Mouse (Mus musculus) urinary bladder, postnatal 36 days (tissue): ENCODE data around the gene Umodl1.
A peak's percentile ranks its signal among the peaks of the same experiment; 100 is the strongest.

Experiments
- DNase-seq, 2 experiments: peaks; one replicate each; pipeline ENCODE4 v3.0.0; 2022; ENCODE audit warnings: low spot score in 2 of 2, mixed read lengths in 1 of 2

Umodl1 gene

DNA sequence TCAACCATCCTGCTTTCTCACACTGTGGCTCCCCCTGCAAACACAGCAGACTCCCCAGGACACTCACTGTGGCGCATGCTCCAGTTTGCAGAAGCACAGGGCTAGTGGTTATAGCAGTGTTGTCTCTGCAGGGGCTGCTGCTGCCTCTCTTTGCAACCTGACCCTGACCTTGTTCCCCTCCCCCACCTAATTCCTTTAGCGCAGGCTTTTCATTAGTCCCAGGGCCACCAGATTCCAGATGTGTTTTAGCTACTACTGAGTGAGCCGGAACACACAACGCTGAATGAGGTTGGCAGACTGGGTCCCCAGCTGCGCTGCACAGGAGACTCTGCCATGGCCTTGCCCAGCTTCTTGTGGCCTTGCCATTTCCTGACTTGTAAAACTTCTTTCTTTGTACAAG lies 46.5 kb downstream of the Umodl1 start:
- no peak for DNase-seq

DNA sequence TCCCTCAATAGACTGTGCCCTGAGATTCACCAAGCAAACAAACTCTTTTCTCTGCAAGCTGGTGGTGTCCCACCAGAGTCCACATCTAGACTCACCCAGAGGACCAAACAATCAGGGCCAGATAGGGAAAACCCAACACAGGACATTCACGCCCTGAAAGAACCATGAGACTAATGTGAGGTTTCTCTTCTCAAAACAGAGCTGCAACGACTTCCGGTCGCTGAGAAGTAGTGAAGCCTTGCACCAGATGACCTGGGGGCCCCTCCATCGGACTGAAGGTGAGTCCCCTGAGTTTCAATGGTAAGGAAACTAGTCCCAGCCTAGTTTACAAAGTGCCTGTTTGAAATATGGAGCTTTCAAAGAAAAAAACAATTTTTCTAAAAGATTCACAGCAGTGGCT lies 48.2 kb downstream of the Umodl1 start:
- no peak for DNase-seq

DNA sequence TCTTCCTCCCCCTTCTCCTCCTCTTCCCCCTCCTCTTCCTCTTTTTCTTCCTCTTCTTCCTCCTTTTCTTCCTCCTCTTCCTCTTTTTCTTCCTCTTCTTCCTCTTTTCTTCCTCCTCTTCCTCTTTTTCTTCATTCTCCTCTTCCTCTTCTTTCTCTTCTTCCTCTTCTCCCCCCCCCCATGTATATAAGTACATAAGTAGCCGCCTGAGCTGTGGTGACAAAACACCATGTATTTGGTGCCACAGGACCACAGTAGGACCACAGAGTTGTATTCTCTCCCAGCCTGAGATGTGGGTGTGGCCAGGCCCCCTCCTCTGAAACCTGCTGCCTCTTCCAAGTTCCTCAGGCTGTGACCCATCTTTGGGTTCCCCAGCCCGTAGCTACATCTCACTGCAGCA lies 50.8 kb downstream of the Umodl1 start:
- no peak for DNase-seq

- DNase-seq = no peak
Observed at GRCm38 (mm10) chr17:31007357-31007756, 52.9 kb downstream of the Umodl1 start.

DNA sequence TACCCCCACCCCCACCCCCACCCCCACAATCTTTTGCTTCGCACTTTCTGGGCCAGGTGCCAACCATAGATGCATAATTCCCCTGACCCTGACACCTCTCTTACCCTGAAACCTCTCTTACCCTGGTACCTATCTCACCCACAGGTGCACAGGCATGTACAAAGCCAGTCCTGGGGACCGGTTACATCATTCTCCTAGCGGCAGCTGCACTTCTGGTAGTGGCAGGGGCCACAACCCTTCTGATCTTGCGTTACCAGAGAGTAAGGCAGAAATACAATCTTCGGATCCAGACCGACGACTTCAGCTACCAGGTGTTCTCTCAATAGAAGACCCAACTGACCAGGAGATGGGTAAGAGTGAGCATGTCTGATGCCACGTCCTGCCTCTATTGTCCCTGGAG lies 54.0 kb downstream of the Umodl1 start:
- DNase-seq = no peak

DNA sequence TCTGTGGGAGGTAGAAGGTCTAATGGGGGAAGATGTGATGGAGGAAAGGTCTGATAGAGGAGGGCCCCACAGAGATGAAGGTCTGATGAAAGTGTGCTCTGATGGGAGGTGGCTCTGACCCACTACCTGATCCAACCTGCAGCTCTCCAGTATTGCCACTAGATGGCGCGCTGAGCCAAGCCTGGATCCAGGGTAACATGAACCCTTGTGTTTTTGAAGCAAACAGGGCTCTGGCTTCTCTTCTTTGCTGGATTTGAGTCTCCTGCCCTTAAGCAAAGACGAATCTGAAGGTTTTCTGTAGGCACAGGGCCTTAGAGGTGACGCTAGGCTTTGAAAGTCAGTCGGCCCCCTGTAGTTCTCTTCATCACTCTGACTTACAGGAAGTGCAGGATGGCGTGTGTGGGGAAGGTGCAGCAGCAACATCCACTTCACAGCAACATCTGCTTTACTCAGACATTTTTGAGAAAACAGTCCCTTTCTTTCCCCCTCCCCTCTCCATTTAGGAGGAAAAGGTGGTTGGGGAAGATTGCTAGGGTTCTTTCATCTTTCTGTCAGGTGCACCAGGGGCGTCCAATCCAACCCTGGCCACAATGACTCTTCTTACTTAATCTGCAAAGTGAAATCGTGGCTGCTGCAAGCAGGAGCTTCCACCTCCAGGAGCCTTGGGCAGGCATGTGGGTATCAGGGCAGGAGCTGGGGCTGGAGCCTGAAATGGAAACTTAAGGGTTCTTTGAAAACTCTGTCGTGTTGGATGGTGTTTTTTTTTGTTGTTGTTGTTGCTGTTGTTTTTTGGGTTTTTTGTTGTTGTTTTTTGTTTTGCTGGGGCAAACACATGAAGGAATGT lies 57.3 kb downstream of the Umodl1 start:
- DNase-seq = peak; percentile 10 to 11

- peak; percentile 28 to 38 for DNase-seq
Observed at GRCm38 (mm10) chr17:31018267-31018666, 63.8 kb downstream of the Umodl1 start.

DNA sequence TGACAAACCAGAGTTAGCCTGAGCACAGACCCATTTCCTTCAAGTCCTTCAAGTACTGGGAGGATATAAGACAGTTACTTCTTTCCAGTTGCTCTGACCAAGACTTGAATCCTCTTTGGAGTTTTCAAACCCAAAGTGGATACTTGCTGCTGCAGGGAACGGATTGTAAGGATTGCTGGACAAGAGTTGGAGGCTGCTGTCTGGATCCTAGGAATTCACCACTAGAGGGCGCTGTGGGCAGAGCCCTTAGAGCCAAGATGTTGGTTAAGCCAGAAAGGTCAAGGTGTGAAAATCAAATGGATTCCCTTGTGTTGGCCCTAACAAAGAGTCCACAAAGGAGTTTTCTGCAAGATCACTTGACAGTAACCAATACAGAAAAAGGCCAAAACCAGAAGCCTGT lies 65.1 kb downstream of the Umodl1 start:
- DNase-seq = peak; percentile 46 to 57

- DNase-seq = no peak
Observed at GRCm38 (mm10) chr17:31020078-31020477, 65.6 kb downstream of the Umodl1 start.

GRCm38 (mm10) chr17:31021276-31021675 lies 66.8 kb downstream of the Umodl1 start:
- DNase-seq = no peak

- peak in 1 of 2 experiments; percentile 16 for DNase-seq
Observed at GRCm38 (mm10) chr17:31024125-31024781, 69.8 kb downstream of the Umodl1 start.

DNA sequence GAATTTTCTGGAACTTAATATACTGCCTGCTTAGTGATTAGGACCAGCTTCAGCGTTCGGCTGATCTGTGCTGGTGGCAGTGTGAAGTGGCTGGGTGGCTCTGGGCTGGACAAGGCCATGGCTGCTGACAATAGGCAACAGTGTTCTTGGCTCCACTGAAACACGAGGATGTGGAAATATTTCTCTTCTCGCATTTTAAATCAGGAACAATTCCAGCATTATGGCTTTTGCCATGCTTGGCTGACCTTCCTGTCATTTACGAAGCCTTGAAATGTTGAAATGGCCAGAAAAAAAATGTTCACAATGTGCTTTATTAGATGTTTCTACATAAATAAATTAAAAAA lies 70.3 kb downstream of the Umodl1 start:
- peak in 1 of 2 experiments; percentile 15 for DNase-seq

- no peak for DNase-seq
Observed at GRCm38 (mm10) chr17:31026986-31027385, 72.5 kb downstream of the Umodl1 start.

DNA sequence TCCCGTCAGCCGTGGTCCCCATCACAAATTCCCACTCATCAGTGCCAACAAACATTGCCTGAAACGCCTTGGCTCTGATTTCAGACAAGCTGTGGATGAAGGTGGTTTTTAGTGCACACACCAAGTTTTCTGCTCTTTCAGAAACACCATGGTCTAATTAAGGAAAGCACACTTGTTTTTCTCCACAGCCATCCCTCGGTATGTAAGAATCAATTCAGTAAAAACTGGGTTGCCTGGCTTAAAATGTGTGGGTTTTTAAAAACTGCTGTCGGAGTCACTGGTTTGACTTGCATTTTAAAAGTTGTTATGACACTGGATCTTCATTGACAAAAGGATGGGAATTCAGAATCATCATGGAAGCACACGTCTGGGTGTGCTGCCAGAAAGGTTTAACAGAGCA lies 73.3 kb downstream of the Umodl1 start:
- no peak for DNase-seq

- no peak for DNase-seq
Observed at GRCm38 (mm10) chr17:31028821-31029370, 74.5 kb downstream of the Umodl1 start.

DNA sequence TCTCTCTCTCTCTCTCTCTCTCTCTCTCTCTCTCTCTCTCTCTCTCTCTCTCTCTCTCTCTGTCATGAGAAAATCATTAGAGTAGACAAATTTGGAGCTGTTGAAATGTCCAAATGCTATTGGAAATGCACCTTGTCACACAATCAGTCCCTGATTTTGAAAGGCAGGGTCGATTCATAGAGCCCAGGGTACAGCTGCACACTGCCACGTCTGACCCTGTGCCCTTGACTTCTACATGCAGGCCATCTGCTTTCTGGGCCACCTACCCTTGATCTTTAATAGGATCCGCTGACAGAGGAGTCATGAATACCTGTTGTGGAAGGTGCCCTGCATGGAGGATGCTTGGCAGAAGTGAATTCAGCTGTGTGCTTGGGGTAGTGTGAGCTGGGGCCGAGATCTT lies 75.0 kb downstream of the Umodl1 start:
- DNase-seq = no peak

DNA sequence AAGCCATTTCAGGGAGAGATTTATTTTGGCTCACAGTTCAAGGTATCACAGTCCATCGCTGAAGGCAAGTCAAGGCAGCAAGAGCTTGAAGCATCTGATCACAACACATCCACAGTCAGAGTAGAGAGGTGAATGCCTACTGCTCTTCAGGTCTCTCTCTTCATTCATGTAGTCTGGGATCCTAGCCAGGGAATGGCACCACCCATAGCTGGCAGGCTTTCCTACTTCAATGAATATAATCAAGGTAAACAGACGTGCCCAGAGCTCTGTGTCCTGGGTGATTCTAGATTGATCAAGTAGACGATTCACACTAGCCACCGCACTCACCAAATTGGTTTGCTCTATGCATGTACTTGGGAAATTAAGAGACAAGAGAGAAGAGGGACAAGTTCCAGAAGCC lies 77.9 kb downstream of the Umodl1 start:
- no peak for DNase-seq

DNA sequence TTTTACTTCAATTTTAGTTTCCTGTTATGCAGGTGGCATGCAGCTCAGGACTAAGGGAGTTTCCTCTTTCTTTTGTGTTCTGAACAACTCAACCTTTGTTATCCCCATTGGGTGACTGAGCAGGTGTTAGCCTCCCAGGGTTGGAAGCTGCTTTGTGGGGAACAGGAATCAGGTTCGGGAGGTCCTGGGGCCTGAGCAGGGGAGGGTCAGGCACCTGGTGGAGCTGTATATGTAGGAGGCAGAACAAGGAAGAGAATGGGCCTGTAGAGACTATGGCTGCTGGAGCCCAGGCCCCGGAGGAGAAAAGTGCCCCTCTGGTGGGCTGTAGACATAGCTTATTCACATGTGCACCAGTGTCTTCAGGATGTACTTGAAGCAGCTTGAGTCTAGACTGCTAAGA lies 78.8 kb downstream of the Umodl1 start:
- no peak for DNase-seq

- DNase-seq = no peak
Observed at GRCm38 (mm10) chr17:31034165-31034564, 79.7 kb downstream of the Umodl1 start.

- DNase-seq = no peak
Observed at GRCm38 (mm10) chr17:31034674-31035356, 80.4 kb downstream of the Umodl1 start.

- no peak for DNase-seq
Observed at GRCm38 (mm10) chr17:31036168-31036876, 81.9 kb downstream of the Umodl1 start.

- no peak for DNase-seq
Observed at GRCm38 (mm10) chr17:31037331-31037730, 82.9 kb downstream of the Umodl1 start.
